ENCODE assay signal across 8 mouse cellular contexts in the genomic region with DNA sequence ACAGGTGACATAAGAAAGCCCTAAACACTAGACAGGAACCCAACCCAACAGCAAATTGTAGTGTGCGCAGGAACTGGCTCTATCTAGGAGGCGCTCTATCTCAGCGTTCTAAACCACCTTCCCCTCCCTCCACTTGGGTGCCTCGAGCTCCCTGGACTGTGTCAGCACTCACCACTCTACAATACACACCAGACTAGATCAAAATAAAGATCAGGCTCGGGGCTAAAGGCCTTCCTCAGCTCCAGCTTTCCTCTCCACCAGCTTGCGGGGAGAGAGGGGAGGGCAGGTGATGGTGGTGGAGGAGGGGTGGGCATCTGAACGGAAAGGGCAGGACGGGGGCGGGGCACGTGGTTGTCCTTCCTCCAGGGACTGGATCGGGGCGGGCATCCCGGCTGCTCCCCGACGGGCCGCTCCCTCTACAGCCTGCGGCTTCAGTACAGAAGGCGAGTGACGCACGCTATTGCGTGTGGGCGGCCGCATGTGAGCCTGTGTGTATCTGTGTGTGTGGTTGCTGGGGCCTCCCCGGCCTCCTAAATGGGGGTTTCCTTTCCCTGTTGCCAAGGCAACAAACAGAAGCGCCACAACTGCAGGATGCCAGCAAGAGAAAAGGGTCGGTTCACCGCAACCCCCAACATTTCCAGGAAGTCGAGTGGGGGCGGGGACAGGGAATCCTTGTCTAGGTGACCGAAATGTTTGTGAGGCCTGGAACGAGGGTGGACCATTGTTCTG. TPM values are rescaled to one million over a fixed set of nuclear protein-coding genes. Genes with fewer than 3 reads are reported as not detected.
DNase-seq lines count a peak whose midpoint lies in the region; ATAC-seq and TF ChIP-seq lines count a peak whose summit lies in the region.

Gene Lmna, minus strand, starts transcription at position 265 of the 729 bp plus-strand sequence.

- POLR2A ChIA-PET in Patski (lab: Charles Lee): interaction anchor here (0.6 to 2.6 kb wide), 10 partner anchors 8 to 51 kb away, joined by 3 to 9 read pairs (median 3); no protein-coding TSS in a partner anchor

- H3K4me2 ChIP-seq in hindbrain, embryonic 13.5 days: peak within 1 kb of the TSS; percentile 57

- CTCF ChIA-PET in Patski (lab: Charles Lee): interaction anchor here (0.7 to 23.7 kb wide), 6 partner anchors 9 to 103 kb away, joined by 3 to 484 read pairs (median 4); no protein-coding TSS in a partner anchor

- H3K27ac ChIP-seq in hindbrain, embryonic 13.5 days: peak within 1 kb of the TSS; percentile 92

- peak within 1 kb of the TSS; percentile 36 for H3K4me3 ChIP-seq in hindbrain, embryonic 13.5 days

- peak; percentile 84 for ATAC-seq in Patski
- peak; percentile 96 for ATAC-seq in hindbrain, embryonic 13.5 days (ENCODE audit: low FRiP score)

- in situ Hi-C loops in Patski (cut with MboI; ENCODE audit: low pct_unique_long_range_greater_than_20kb): no loop called here

- H3K9ac ChIP-seq in hindbrain, embryonic 13.5 days: peak within 1 kb of the TSS; percentile 67

- H3K9me3 ChIP-seq in hindbrain, embryonic 13.5 days: no peaks in the 10 kb centered on the region

- H3K27me3 ChIP-seq in Patski: no peaks in the 10 kb centered on the region
- H3K27me3 ChIP-seq in hindbrain, embryonic 13.5 days: peaks cover 6% of the 10 kb centered on the region; the same call in 1 of the 2 replicates

- TF ChIP-seq CTCF in Patski (IDR thresholded peaks at IDR 0.05): no peak

- peaks cover 44% of the 10 kb centered on the region for H3K4me1 ChIP-seq in hindbrain, embryonic 13.5 days (replicated peaks)

- DNase-seq in Patski (ENCODE audit: low read depth, low spot score): peak; percentile 94
- DNase-seq in cerebellum, postnatal 25 days: peak; percentile 92 to 97
- peak; percentile 72 to 78 for DNase-seq in frontal cortex, postnatal 25 days (ENCODE audit: low spot score in 2 of 2)
- DNase-seq in layer of hippocampus, postnatal 14 days (ENCODE audit: low spot score in 2 of 2): peak; percentile 86 to 92
- peak; percentile 99 for DNase-seq in lung, postnatal 10 days
- peak; percentile 86 for DNase-seq in ovary, postnatal 14 days (ENCODE audit: low spot score)
- DNase-seq in thymus, postnatal 14 days: peak; percentile 96

- WGBS in hindbrain, embryonic 13.5 days: under 1% methylated on average over 30 of the region's 31 CpGs

- no peaks in the 10 kb centered on the region for H3K36me3 ChIP-seq in hindbrain, embryonic 13.5 days

RNA-seq across cellular contexts. Expression of gene Lmna, which starts in this region (rescaled TPM):
- polyA plus RNA-seq in Patski (2021): 401 TPM
- polyA plus RNA-seq in hindbrain, embryonic 13.5 days (2015; fragmentation: Nextera tagmentation; extraction: Ambion mirVana): 31.9 and 35.0 TPM in 2 replicates
- 10 to 100 TPM; 42.0 to 49.3 TPM for total RNA-seq in layer of hippocampus, postnatal 14 days (2021)

Comparison
In these comparisons a context has a peak if more than half of its experiments do, and no peak if none do; other contexts are left out.
1. Peak in every context shown above with its lines: DNase-seq, ATAC-seq, H3K4me3 ChIP-seq and H3K27ac ChIP-seq.
2. RNA of gene Lmna (polyA plus RNA-seq): 401 TPM in Patski (single experiment); 31.9 to 35.0 TPM in hindbrain, embryonic 13.5 days; every median in the first group is over 10 times any median in the second.